Mouse (Mus musculus) left cerebral cortex, postnatal 25 days (tissue): ENCODE measurements at regions not wholly inside any gene's neighbourhood (a gene's known extent, or its start where the extent isn't known, plus 50 kb on each side); places are given as distances from the start of the nearest gene placed in this dataset.

Source experiments
- DNase-seq, 2 experiments: peaks; one replicate each; pipeline ENCODE4 v3.0.0; 2022; ENCODE audit warnings: low spot score in 2 of 2, mixed read lengths in 1 of 2
- intact Hi-C: fragments of 180-260 bp; cut with DNase I; formaldehyde crosslinking; loops from one replicate; pipeline ENCODE4 v1.15.1; 2025

GRCm38 (mm10) chr19:14993344-14993743 lies 395.5 kb upstream of the Tle4 start:
- intact Hi-C loops, result no loop called here
- no peak for DNase-seq

- intact Hi-C loops, result no loop called here
These were observed 372.3 kb upstream of the Tle4 start for GRCm38 (mm10) chr19:14970161-14970560.

GRCm38 (mm10) chr19:14968283-14968682 lies 370.4 kb upstream of the Tle4 start:
- intact Hi-C loops, result no loop called here
- no peak for DNase-seq

More at GRCm38 (mm10) chr19:14970161-14970560, 372.3 kb upstream of the Tle4 start:
- DNase-seq, result no peak

- peak; percentile 10 to 71 for DNase-seq
- intact Hi-C loops, result no loop called here
These were observed 359.9 kb upstream of the Tle4 start for GRCm38 (mm10) chr19:14957727-14958126.

GRCm38 (mm10) chr19:14957154-14957553 lies 359.3 kb upstream of the Tle4 start:
- intact Hi-C loops, result no loop called here
- no peak for DNase-seq

- DNase-seq, result no peak
- intact Hi-C loops, result no loop called here
These were observed 358.5 kb upstream of the Tle4 start for GRCm38 (mm10) chr19:14956392-14956791.

- no peak for DNase-seq
- intact Hi-C loops, result no loop called here
These were observed 358.1 kb upstream of the Tle4 start for GRCm38 (mm10) chr19:14955969-14956368.

GRCm38 (mm10) chr19:14940207-14940952 lies 342.5 kb upstream of the Tle4 start:
- intact Hi-C loops, result no loop called here
- no peak for DNase-seq

GRCm38 (mm10) chr19:14922238-14922637 lies 324.4 kb upstream of the Tle4 start:
- no peak for DNase-seq
- intact Hi-C loops, result no loop called here

- peak in 1 of 2 experiments; percentile 15 for DNase-seq
- intact Hi-C loops, result no loop called here
These were observed 313.4 kb upstream of the Tle4 start for GRCm38 (mm10) chr19:14911056-14911850.

- intact Hi-C loops, result no loop called here
These were observed 297.0 kb upstream of the Tle4 start for GRCm38 (mm10) chr19:14894875-14895274.

GRCm38 (mm10) chr19:14892390-14892758 lies 294.5 kb upstream of the Tle4 start:
- no peak for DNase-seq
- intact Hi-C loops, result no loop called here

More at GRCm38 (mm10) chr19:14894875-14895274, 297.0 kb upstream of the Tle4 start:
- no peak for DNase-seq

GRCm38 (mm10) chr19:14891689-14892389 lies 294.0 kb upstream of the Tle4 start:
- intact Hi-C loops, result loop anchor here (2.0 kb wide), 1 partner anchor 293 kb away; the partner anchor contains the start of gene Tle4

GRCm38 (mm10) chr19:14891090-14891428 lies 293.2 kb upstream of the Tle4 start:
- no peak for DNase-seq
- intact Hi-C loops, result loop anchor here (2.0 kb wide), 1 partner anchor 292 kb away; the partner anchor contains the start of gene Tle4

More at GRCm38 (mm10) chr19:14891689-14892389, 294.0 kb upstream of the Tle4 start:
- no peak for DNase-seq

GRCm38 (mm10) chr19:14890241-14891089 lies 292.6 kb upstream of the Tle4 start:
- intact Hi-C loops, result loop anchor here (2.0 kb wide), 1 partner anchor 292 kb away; the partner anchor contains the start of gene Tle4
- DNase-seq, result peak; percentile 50 to 60

- intact Hi-C loops, result loop anchor here (2.0 kb wide), 1 partner anchor 291 kb away; the partner anchor contains the start of gene Tle4
- DNase-seq, result no peak
These were observed 291.9 kb upstream of the Tle4 start for GRCm38 (mm10) chr19:14889794-14890193.

- DNase-seq, result no peak
- intact Hi-C loops, result no loop called here
These were observed 286.0 kb upstream of the Tle4 start for GRCm38 (mm10) chr19:14883707-14884421.

- intact Hi-C loops, result no loop called here
These were observed 283.0 kb upstream of the Tle4 start for GRCm38 (mm10) chr19:14880818-14881217.

GRCm38 (mm10) chr19:14873986-14874385 lies 276.1 kb upstream of the Tle4 start:
- intact Hi-C loops, result no loop called here
- DNase-seq, result no peak

More at GRCm38 (mm10) chr19:14880818-14881217, 283.0 kb upstream of the Tle4 start:
- DNase-seq, result no peak
